Mouse (Mus musculus) layer of hippocampus, postnatal 10 days (tissue): ENCODE measurements at regions not wholly inside any gene's neighbourhood (a gene's known extent, or its start where the extent isn't known, plus 50 kb on each side); places are given as distances from the start of the nearest gene placed in this dataset.

ENCODE experiments used
- DNase-seq, 2 experiments: peaks; one replicate each; pipeline ENCODE4 v3.0.0; 2021; ENCODE audit warnings: low spot score in 2 of 2

DNA sequence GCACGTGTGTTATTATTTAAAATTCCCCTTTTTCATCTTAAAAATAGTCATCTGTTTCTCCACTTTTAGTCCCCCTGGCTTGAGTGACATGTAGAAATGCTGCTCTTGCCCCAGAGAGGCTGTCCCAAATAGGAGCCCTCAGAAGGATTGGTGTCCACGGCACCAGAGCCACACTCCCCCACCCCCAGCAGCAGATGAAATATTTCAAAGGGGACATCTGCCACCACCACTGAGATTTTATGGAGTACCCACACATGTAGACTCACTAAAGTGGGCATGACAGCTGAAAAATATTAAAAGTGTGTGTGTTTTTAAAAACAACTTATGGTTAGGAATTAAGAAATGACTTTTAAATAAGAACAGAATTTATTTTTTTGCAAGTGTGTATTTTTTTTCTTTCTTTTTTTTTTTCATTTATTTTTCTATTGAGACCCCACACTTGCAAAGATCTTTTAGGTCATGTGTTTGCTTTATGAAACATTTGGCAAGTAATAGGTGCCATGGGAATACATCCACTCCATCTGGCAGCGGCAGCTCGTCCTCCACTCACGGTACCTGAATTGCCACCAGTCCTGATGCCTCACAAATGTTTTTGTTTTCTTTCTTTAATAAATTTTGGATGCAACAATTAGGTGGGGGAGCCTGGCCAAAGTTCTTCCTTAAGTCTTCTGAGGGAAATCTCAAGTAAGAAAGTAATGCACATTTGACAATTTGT lies 533.2 kb upstream of the Zeb2 start:
- DNase-seq = peak; percentile 25 to 34

DNA sequence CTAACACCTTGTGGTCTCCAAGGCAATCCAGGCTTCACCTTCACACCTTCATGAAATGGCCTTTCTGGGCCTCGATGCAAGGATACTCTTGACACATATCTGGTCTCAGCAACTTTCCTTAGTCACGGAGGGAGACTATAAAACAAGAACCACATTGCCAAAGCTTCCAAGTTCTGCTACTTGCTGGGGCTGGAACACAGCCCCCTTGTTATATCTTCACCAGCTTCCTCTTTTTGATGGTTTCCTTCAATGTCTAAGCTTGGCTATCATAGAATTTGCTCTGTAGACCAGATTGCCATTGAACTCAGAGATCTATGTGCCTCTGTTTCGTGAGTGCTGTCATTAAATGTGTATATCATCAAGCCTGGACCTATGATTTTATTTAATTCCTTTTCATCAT lies 530.7 kb upstream of the Zeb2 start:
- no peak for DNase-seq

DNA sequence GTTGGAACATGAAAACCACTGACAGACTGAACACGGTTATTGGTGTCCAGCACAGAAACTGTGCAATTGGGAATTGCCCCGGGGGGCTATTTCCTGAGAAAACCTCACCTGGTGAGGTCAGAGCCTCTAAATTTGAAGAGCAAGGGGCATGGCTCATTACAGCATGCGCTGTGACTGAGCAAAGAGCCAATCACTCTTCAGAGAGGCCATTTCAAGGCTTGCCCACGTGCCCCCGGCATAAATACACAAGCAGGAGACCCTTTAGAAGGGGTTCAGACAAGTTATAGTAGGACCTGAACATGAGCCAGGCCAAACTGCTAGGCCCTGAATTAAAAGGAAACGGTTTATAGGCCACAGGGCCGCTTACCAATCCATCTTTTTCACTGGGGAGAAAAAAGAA lies 512.9 kb upstream of the Zeb2 start:
- no peak for DNase-seq

- no peak for DNase-seq
Observed at GRCm38 (mm10) chr2:45629616-45630015, 512.4 kb upstream of the Zeb2 start.

- DNase-seq = no peak
Observed at GRCm38 (mm10) chr2:45623056-45623455, 505.9 kb upstream of the Zeb2 start.

- no peak for DNase-seq
Observed at GRCm38 (mm10) chr2:45608926-45609325, 491.7 kb upstream of the Zeb2 start.

DNA sequence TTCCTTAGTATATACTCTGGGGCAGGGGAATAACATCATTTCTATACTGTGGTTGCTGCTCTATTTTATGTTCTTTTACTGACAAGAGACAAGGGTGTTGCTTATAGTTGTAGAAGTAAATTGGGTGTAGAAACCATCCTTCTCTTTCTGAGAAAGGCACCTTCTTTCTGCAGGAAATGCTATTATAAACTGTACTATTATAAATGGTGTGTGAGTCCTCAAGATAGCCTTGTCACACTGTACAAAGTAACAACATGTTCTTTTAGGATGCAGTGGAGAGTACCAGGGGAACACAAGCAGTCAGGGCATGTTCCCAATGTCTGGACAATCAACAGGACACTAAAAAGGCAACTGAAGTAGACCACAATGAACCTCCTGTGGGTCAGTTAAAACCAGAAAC lies 490.2 kb upstream of the Zeb2 start:
- no peak for DNase-seq

GRCm38 (mm10) chr2:45601332-45601900 lies 484.2 kb upstream of the Zeb2 start:
- no peak for DNase-seq

- no peak for DNase-seq
Observed at GRCm38 (mm10) chr2:45593765-45594164, 476.6 kb upstream of the Zeb2 start.

DNA sequence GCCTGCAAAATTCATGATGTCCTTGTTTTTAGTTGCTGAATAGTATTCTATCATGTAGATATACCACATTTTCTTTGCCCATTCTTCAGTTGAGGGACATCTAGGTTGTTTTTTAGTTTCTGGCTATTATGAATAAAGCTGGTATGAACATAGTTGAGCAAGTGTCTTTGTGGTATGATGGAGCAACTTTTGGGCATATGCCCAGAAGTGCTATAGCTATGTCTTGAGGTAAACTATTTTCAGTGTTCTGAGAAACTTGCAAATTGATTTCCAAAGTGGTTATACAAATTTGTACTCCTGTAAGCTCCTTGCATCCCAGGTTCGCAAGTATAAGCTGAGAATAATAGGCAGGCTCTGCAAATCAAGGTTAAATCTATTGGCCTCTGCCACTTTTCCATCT lies 473.8 kb upstream of the Zeb2 start:
- no peak for DNase-seq

- DNase-seq = no peak
Observed at GRCm38 (mm10) chr2:45588248-45588647, 471.1 kb upstream of the Zeb2 start.

- no peak for DNase-seq
Observed at GRCm38 (mm10) chr2:45586588-45587200, 469.5 kb upstream of the Zeb2 start.

DNA sequence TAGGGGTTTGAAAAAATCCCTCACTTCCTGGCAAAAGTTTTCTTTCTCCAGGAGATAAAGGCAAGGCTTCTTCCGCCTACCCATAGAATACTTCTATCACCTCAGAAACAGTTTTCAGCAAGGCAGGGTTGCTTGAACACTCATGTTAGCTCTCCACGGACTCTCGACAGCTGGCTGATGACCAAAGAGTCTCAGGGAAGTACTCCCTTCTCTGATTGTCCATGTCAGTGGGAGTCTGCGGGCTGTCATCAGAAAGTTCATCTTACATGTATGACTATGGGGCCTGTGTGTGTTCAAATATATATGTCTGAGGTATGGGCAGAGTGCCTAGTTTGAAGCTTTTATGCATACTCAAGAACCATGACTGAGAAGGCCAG lies 464.3 kb upstream of the Zeb2 start:
- peak in 1 of 2 experiments; percentile 14 for DNase-seq

DNA sequence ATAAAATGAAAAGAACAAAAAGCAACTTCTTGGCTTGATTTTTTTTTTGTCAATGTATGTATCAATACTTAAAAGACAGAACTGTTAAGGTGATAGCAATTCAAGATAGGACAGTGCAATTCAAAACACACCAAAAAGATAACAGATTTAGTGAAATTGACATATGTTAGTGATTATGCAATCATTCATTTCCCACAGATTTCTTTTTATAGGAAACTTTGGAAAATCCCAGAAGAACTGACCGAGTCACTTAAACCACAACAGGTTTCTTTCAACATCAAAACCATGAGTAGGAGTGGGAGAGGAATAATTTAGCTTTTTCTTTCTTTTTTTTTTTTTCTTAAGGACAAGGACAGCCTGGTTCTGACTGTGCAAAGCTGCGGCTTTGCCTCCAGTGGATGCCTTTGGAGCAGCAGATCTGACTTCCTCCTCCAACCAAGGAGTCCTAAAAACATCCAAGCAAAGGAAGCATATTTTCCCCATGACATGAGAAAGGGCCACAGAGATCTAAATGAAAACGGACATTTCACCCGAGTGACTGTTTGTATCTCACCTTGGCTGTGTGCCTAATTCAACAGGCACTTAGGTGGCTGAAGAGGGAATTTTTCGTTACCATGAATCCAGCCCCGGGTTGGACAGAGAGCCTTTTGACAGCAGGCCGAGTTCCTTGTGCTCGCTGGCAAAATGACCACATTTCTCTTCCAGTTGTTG lies 463.8 kb upstream of the Zeb2 start:
- DNase-seq = peak in 1 of 2 experiments; percentile 16

DNA sequence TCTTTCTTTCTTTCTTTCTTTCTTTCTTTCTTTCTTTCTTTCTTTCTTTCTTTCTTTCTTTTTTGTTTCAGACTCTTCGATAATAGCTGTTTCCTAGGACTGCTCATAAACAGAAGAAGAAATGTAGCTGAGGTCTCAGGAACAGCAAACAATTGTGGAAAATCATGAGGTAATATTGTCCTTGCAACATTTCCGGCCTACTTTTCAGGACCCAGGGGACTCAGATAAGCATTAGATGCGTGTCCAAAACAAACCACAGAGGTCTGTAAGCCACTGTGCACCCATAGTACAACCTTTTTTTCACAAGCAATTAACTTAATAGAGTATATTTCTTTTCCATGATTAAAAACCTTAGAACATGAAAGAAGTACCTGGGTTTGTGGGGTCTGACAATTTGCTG lies 455.7 kb upstream of the Zeb2 start:
- no peak for DNase-seq

DNA sequence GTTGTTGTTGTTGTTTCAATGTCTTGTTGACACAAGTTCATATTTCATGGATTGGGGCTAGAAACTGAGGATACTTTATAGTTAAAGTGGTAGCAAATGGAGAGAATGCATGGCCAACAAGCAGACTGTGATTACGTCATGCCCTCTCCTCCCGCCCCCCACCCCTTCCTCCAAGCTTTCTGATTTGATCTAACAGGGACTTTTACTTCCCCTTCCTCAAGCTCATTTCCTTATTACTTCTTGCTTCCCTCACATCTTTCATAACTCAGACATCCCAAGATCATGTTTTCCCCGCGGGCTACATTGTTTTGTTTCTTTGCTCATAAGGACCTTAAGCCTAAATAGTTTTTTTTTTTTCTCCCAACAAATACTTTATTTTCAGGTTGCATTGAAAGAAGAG lies 437.5 kb upstream of the Zeb2 start:
- no peak for DNase-seq

- no peak for DNase-seq
Observed at GRCm38 (mm10) chr2:45541394-45541793, 424.2 kb upstream of the Zeb2 start.

- peak in 1 of 2 experiments; percentile 20 for DNase-seq
Observed at GRCm38 (mm10) chr2:45538950-45539349, 421.8 kb upstream of the Zeb2 start.

DNA sequence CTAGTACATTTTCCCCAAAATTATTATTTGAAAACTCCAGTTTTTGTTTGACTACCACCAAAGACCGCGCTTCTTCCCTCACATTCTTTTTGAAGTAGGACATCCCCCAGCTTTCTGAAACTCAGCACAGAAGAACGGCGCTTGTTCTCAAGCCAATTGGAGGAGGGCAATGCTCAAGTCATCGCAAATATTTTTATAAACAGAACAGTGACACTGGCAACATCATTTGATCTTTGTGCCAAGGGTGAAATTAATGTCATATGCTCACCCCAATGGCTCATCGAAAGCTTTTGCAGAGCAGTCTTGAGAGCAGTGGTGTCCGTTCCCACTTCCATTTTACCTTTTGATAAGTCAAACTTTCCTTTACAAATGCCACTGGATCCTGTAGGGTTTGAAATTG lies 420.5 kb upstream of the Zeb2 start:
- no peak for DNase-seq

GRCm38 (mm10) chr2:45534806-45535205 lies 417.6 kb upstream of the Zeb2 start:
- no peak for DNase-seq

- DNase-seq = no peak
Observed at GRCm38 (mm10) chr2:45522310-45522709, 405.1 kb upstream of the Zeb2 start.

DNA sequence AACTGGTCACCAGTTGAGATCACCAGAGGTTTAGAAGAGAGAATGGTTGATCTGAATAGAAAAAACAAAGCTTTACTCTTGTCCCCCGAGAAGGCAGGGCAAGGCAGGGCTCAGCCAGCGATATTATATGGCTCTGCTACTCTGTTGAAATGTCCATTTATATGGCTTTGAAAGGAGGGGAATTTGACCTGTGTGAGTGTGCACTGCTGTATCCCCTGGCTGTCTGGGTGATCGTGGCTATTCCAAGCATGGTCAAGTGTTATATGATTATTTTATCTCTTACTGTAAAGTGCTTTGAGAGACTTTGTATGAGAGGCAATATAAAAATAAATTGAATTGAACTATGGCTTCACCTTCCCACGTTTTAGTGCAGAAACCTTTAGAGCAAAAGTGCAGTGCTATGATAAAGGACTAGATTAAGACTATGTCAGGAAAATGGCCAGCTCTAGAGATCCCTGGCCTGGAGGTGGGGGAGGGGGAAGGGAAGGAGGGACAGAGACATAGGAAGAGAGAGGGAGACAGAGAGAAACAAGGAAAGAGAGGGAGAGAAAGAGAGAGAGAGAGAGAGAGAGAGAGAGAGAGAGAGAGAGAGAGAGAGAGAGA lies 402.5 kb upstream of the Zeb2 start:
- no peak for DNase-seq
